Mouse (Mus musculus): ENCODE measurements at regions not wholly inside any gene's neighbourhood (a gene's known extent, or its start where the extent isn't known, plus 50 kb on each side); places are given as distances from the start of the nearest gene placed in this dataset.
A peak's percentile ranks its signal among the peaks of the same experiment; 100 is the strongest.

- Histone ChIP-seq H3K4me3 (ENCODE audit: low read depth, low read length) (no peak overlapping the region), H3K27ac (ENCODE audit: low read depth, low read length) (no peak overlapping the region), H3K4me1 (ENCODE audit: control insufficient read depth, insufficient read depth, low read length) (no peaks in the 10 kb centered on the region), H3K9ac (ENCODE audit: low read length) (no peak overlapping the region), H3K36me3 (ENCODE audit: control insufficient read depth, insufficient read depth, low read length) (no peaks in the 10 kb centered on the region), H3K4me2 (no peak overlapping the region), H3K9me3 (ENCODE audit: control insufficient read depth, low read length) (no peaks in the 10 kb centered on the region), H3K27me3 (ENCODE audit: control insufficient read depth, insufficient read depth, low read length) (no peaks in the 10 kb centered on the region)
- ATAC-seq (ENCODE audit: low FRiP score) (no peak), DNase-seq (ENCODE audit: low spot score, missing footprints) (no peak)
- 72% methylated on average over 2 of the region's 2 CpGs for WGBS
These were observed 70.8 kb upstream of the Cdon start for GRCm38 (mm10) chr9:35350046-35350552.

GRCm38 (mm10) chr9:35351576-35351975 lies 69.4 kb upstream of the Cdon start:
- Histone ChIP-seq H3K4me2 (no peak overlapping the region), H3K9ac (ENCODE audit: low read length) (no peak overlapping the region), H3K4me3 (ENCODE audit: low read depth, low read length) (no peak overlapping the region), H3K9me3 (ENCODE audit: control insufficient read depth, low read length) (no peaks in the 10 kb centered on the region), H3K4me1 (ENCODE audit: control insufficient read depth, insufficient read depth, low read length) (no peaks in the 10 kb centered on the region), H3K36me3 (ENCODE audit: control insufficient read depth, insufficient read depth, low read length) (no peaks in the 10 kb centered on the region), H3K27me3 (ENCODE audit: control insufficient read depth, insufficient read depth, low read length) (no peaks in the 10 kb centered on the region), H3K27ac (ENCODE audit: low read depth, low read length) (no peak overlapping the region)
- WGBS: 76% methylated on average over 5 of the region's 5 CpGs
- ATAC-seq (ENCODE audit: low FRiP score): no peak
- DNase-seq (ENCODE audit: low spot score, missing footprints): no peak

- H3K9ac ChIP-seq (ENCODE audit: low read length): no peak overlapping the region
- 77% methylated on average over 7 of the region's 7 CpGs for WGBS
- DNase-seq (ENCODE audit: low spot score, missing footprints): peak; percentile 70
- H3K4me2 ChIP-seq: no peak overlapping the region
- no peaks in the 10 kb centered on the region for H3K4me1 ChIP-seq (ENCODE audit: control insufficient read depth, insufficient read depth, low read length)
- ATAC-seq (ENCODE audit: low FRiP score): 0 out of 2 replicates have a peak, but pooled peaks have one; percentile 30
- H3K27me3 ChIP-seq (ENCODE audit: control insufficient read depth, insufficient read depth, low read length): no peaks in the 10 kb centered on the region
- H3K36me3 ChIP-seq (ENCODE audit: control insufficient read depth, insufficient read depth, low read length): no peaks in the 10 kb centered on the region
- H3K4me3 ChIP-seq (ENCODE audit: low read depth, low read length): no peak overlapping the region
- no peak overlapping the region for H3K27ac ChIP-seq (ENCODE audit: low read depth, low read length)
- no peaks in the 10 kb centered on the region for H3K9me3 ChIP-seq (ENCODE audit: control insufficient read depth, low read length)
These were observed 66.2 kb upstream of the Cdon start for GRCm38 (mm10) chr9:35354652-35355130.

GRCm38 (mm10) chr9:35359699-35360098 lies 61.2 kb upstream of the Cdon start:
- ATAC-seq (ENCODE audit: low FRiP score) (no peak), DNase-seq (ENCODE audit: low spot score, missing footprints) (no peak)
- H3K27me3 ChIP-seq (ENCODE audit: control insufficient read depth, insufficient read depth, low read length): no peaks in the 10 kb centered on the region
- H3K36me3 ChIP-seq (ENCODE audit: control insufficient read depth, insufficient read depth, low read length): no peaks in the 10 kb centered on the region
- no peak overlapping the region for H3K4me2 ChIP-seq
- peaks cover 10% of the 10 kb centered on the region for H3K4me1 ChIP-seq (ENCODE audit: control insufficient read depth, insufficient read depth, low read length)
- no peaks in the 10 kb centered on the region for H3K9me3 ChIP-seq (ENCODE audit: control insufficient read depth, low read length)
- H3K9ac ChIP-seq (ENCODE audit: low read length): no peak overlapping the region
- no peak overlapping the region for H3K4me3 ChIP-seq (ENCODE audit: low read depth, low read length)
- whole genome bisulfite sequencing: 60% methylated on average over 6 of the region's 6 CpGs
- H3K27ac ChIP-seq (ENCODE audit: low read depth, low read length): no peak overlapping the region

DNA sequence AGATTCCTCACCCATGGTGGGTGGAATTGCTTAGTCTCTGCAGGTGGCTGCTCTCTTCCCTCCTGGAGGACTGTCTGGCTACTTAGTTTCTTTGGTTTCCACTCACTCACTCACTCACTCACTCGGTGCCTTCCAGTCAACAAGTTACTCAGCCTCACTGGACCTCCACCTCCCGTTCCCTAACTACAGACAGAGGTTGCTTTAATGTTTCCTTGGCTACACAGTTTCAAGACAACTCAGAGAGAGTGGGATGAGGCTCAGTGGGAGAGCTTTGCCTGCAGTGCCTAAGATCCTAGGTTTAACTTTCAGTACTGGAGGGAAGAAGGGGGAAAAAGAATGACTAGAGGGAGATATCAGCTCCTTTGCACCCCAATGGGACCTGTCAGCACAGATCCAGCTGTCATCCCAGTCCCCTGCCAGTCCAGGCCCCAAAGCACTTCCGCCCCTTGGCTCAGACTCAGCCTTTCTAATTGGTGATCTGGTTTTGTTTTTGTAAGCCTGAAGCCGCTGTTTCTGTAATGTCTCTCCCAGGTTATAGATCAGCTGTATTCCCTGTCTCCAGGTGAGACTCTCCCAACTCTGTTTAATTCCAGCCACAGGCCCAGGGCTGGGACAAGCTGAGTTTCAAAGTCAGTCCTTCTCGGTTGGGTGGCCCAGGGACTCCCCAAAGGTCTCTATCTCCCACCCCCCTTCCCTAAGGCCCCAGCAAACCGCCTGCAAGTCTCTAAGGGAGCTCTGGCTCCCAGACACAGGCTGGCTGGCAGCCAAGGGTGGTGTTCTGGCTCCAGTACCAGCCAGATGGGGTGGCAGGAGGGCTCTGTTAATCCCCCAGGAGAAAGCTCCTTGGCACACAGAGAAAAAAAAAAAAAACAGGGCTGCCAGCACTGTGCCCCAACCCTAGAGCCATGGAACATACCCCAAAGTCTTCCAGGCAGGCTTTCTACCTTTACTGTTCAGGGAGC lies 60.5 kb upstream of the Cdon start:
- 44% methylated on average over 6 of the region's 6 CpGs for WGBS
- Histone ChIP-seq H3K9ac (ENCODE audit: low read length) (no peak overlapping the region), H3K27me3 (ENCODE audit: control insufficient read depth, insufficient read depth, low read length) (no peaks in the 10 kb centered on the region), H3K4me1 (ENCODE audit: control insufficient read depth, insufficient read depth, low read length) (peaks cover 10% of the 10 kb centered on the region), H3K36me3 (ENCODE audit: control insufficient read depth, insufficient read depth, low read length) (no peaks in the 10 kb centered on the region), H3K27ac (ENCODE audit: low read depth, low read length) (no peak overlapping the region), H3K9me3 (ENCODE audit: control insufficient read depth, low read length) (no peaks in the 10 kb centered on the region), H3K4me2 (no peak overlapping the region), H3K4me3 (ENCODE audit: low read depth, low read length) (no peak overlapping the region)
- no peak for DNase-seq (ENCODE audit: low spot score, missing footprints)
- no peak for ATAC-seq (ENCODE audit: low FRiP score)

DNA sequence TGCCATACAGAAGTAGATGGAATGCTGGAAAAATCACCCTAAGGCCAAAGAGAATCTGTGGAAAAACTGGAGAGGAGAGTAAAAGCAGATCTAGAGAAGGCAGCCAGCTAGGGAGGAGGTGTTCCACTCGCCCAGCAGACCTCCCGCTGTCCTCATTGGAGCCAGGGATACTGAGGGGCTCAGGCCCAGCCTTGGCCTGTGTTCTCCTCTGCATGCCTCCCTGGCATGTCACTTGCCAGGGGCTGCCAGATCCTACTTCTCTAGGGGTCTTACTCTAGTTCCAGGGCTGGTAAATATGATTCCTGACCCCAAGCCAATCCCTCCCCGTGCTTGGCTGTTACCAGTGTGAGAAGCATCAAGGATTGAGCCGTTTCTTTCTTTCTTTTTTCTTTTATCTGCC lies 59.5 kb upstream of the Cdon start:
- Histone ChIP-seq H3K27me3 (ENCODE audit: control insufficient read depth, insufficient read depth, low read length) (no peaks in the 10 kb centered on the region), H3K9me3 (ENCODE audit: control insufficient read depth, low read length) (no peaks in the 10 kb centered on the region), H3K4me1 (ENCODE audit: control insufficient read depth, insufficient read depth, low read length) (peaks cover 10% of the 10 kb centered on the region), H3K4me2 (no peak overlapping the region), H3K27ac (ENCODE audit: low read depth, low read length) (no peak overlapping the region), H3K36me3 (ENCODE audit: control insufficient read depth, insufficient read depth, low read length) (no peaks in the 10 kb centered on the region), H3K9ac (ENCODE audit: low read length) (no peak overlapping the region), H3K4me3 (ENCODE audit: low read depth, low read length) (no peak overlapping the region)
- DNase-seq (ENCODE audit: low spot score, missing footprints): no peak
- no peak for ATAC-seq (ENCODE audit: low FRiP score)
- 44% methylated on average over 4 of the region's 4 CpGs for WGBS

DNA sequence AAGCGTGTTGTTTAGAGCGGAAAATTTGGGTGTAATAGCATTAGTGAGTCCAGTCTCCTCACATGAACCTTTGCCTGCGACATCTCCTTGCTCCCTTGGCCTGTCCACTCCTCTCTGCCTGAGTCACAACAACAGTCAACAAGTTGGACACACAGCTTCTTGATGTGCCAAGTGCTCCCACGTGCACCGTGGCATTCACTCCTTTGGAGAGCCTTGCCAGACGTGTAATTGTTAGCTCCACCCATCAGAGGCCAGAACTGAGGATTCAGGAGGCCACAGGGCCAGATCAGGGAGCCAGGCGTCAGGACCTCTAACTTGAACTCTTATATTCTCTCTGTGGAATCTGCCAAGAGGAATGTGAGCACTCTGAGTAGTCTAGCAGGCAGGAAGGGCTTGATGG lies 58.7 kb upstream of the Cdon start:
- no peak overlapping the region for H3K4me3 ChIP-seq (ENCODE audit: low read depth, low read length)
- no peak overlapping the region for H3K4me2 ChIP-seq
- DNase-seq (ENCODE audit: low spot score, missing footprints) (no peak), ATAC-seq (ENCODE audit: low FRiP score) (no peak)
- H3K4me1 ChIP-seq (ENCODE audit: control insufficient read depth, insufficient read depth, low read length): peaks cover 10% of the 10 kb centered on the region
- no peaks in the 10 kb centered on the region for H3K9me3 ChIP-seq (ENCODE audit: control insufficient read depth, low read length)
- 65% methylated on average over 7 of the region's 7 CpGs for WGBS
- H3K9ac ChIP-seq (ENCODE audit: low read length): no peak overlapping the region
- H3K36me3 ChIP-seq (ENCODE audit: control insufficient read depth, insufficient read depth, low read length): no peaks in the 10 kb centered on the region
- H3K27ac ChIP-seq (ENCODE audit: low read depth, low read length): no peak overlapping the region
- H3K27me3 ChIP-seq (ENCODE audit: control insufficient read depth, insufficient read depth, low read length): no peaks in the 10 kb centered on the region

GRCm38 (mm10) chr9:35363079-35363478 lies 57.8 kb upstream of the Cdon start:
- no peaks in the 10 kb centered on the region for H3K9me3 ChIP-seq (ENCODE audit: control insufficient read depth, low read length)
- no peak overlapping the region for H3K27ac ChIP-seq (ENCODE audit: low read depth, low read length)
- ATAC-seq (ENCODE audit: low FRiP score) (no peak), DNase-seq (ENCODE audit: low spot score, missing footprints) (no peak)
- no peak overlapping the region for H3K4me2 ChIP-seq
- peaks cover 10% of the 10 kb centered on the region for H3K4me1 ChIP-seq (ENCODE audit: control insufficient read depth, insufficient read depth, low read length)
- no peak overlapping the region for H3K4me3 ChIP-seq (ENCODE audit: low read depth, low read length)
- no peaks in the 10 kb centered on the region for H3K36me3 ChIP-seq (ENCODE audit: control insufficient read depth, insufficient read depth, low read length)
- 61% methylated on average over 5 of the region's 5 CpGs for WGBS
- H3K9ac ChIP-seq (ENCODE audit: low read length): no peak overlapping the region
- no peaks in the 10 kb centered on the region for H3K27me3 ChIP-seq (ENCODE audit: control insufficient read depth, insufficient read depth, low read length)

GRCm38 (mm10) chr9:35363936-35364335 lies 57.0 kb upstream of the Cdon start:
- Histone ChIP-seq H3K27me3 (ENCODE audit: control insufficient read depth, insufficient read depth, low read length) (no peaks in the 10 kb centered on the region), H3K36me3 (ENCODE audit: control insufficient read depth, insufficient read depth, low read length) (no peaks in the 10 kb centered on the region), H3K4me3 (ENCODE audit: low read depth, low read length) (no peak overlapping the region), H3K4me1 (ENCODE audit: control insufficient read depth, insufficient read depth, low read length) (peaks cover 14% of the 10 kb centered on the region), H3K4me2 (no peak overlapping the region), H3K9me3 (ENCODE audit: control insufficient read depth, low read length) (no peaks in the 10 kb centered on the region), H3K9ac (ENCODE audit: low read length) (no peak overlapping the region), H3K27ac (ENCODE audit: low read depth, low read length) (no peak overlapping the region)
- no peak for ATAC-seq (ENCODE audit: low FRiP score)
- WGBS: 74% methylated on average over 4 of the region's 4 CpGs
- DNase-seq (ENCODE audit: low spot score, missing footprints): no peak
